Mouse (Mus musculus): Measurements from ENCODE around the gene Gm9639. TPM values are rescaled to one million over a fixed set of nuclear protein-coding genes. Genes with fewer than 3 reads are reported as not detected.
"Not testable (repeated sequence)": the region's sequence is repeated elsewhere in the genome, so short reads cannot be mapped to it uniquely, and the experiment has no call there.

The Gm9639 gene
- not detected for polyA plus RNA-seq (2017; shearing (Covaris generic))

DNA sequence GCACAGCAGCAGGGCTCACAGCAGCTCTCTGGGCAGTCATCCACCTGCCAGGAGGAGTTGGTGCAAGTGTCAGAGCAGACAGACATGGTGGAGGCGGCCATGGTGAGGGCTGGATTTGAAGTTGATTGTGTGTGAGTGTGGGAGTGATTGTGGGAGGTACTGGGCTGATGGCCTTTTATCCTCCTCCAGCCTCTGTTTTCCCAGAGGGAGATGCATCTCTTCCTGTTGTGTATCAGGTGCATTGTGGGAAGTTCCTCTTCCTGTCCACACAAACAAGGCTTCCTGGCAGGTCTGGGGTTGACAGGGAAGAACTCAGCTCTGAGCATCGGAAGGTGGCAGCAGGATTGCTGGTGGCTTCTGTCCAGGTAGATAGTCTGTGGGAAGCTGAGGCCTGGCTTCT is at the start of gene Gm9639:
Gm9639 (minus strand) TSS at position 101 of the 400 bp plus-strand sequence.
- ATAC-seq = no peak

DNA sequence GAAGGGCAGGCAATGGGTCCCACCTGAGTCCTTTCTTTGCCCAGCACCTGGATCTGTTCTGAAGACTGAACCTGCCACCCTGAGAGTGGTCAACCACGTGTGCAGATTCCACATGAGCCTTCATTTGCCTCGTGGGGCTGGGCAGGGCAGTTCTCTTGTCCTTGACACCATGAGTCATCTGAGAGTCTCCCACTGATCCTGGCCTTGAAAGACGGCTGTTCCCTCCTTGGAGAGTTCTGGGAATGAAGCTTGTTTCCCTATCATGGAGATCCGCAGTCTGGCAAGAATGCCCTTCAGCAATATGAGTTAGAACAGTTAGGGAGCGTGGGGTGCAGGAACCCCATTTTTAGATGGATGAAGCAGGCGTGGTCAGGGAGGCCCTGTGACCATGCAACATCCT is 44.1 kb upstream of the Gm9639 start:
- no peak for ATAC-seq

DNA sequence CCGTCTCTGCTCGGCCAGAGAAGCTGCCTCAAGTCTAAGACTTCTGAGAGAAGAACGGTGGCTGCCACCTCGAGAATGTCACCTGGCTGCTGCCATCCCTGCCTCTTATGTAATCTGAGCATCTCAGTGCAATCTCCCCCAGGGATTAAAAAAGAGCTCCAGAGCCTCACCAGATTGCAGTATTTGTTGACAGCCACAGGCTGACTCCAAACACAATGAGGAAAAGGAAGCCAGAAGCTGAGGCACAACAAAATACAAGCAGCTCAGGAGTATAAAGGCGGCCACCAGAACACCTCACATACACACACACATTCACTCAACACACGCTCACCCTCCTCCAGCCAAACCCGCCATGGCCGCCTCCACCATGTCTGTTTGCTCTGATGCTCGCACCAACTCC is 40.8 kb upstream of the Gm9639 start, which contains the start of gene Krtap10-10:
Krtap10-10 (plus strand) TSS at position 301 of the 400 bp plus-strand sequence.
- ATAC-seq = no peak

DNA sequence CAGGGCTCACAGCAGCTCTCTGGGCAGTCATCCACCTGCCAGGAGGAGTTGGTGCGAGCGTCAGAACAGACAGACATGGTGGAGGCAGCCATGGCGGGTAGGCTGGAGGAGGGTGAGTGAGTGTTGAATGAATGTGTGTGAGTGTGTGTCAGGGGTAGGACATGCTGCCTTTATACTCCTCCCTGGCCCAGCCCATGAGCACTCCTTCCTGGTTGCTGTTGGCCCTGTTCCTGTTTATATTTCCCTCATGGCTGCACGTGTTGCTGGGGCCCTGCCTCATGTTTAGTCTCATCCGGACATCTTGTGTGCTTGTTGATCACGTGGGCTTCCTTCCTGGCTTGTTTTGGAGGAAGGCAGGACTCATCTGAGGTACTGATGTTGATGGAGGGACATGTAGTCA is 32.1 kb upstream of the Gm9639 start, which contains the start of gene Krtap10-4:
Krtap10-4 (minus strand) TSS at position 145 of the 400 bp plus-strand sequence.
- ATAC-seq = no peak

DNA sequence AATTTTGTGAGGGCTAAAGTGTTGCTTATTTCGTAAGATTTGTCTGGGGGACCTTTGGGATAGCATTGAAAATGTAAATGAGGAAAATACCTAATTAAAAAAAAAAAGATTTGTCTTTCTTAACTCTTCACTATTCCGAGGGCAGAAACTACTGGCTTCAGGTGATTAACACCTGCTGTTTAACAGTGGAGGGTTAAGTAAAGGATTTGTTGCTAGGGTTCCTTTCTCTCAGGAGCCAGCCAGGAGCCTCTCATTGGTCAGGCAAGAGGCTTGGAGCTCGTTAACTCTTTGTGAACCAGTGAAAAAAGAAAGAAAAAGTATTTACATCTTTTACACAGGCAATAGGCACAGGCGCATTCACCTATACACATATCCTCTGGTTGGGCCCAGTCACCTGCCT is 24.3 kb upstream of the Gm9639 start:
- no peak for ATAC-seq

DNA sequence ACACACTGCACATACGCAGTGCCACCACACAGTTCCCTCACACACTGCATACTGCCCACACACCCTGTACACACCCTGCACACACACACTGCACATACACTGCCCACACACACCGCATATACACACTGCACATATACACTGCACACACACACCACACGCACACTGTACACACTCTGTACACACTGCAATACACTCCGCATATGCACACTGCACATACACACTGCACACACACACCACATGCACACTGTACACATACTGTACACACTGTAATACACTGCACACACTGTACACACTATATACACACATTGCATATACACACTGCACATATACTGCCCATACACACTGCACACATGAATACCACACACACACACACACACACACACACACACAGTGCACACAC is 23.6 kb upstream of the Gm9639 start:
- no peak for ATAC-seq

DNA sequence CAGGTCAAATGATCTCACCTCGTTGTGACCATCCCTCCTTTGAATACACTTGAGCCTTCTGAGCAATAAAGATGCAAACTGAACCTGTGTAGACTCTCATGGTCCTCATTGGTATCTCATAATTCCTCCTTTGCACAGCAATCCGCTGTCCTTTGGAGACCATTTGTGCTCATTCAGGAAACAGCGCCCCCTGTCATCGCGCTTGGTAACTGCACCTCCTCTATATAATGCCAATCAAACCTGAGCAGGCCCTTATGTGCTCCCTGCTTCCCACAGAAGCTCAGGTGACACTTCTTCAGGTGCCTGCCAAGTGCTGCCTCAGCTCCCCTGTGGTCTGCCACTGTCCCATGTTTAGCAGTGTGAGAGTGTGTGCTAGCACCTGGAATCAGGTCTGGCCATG is 20.6 kb upstream of the Gm9639 start:
- no peak for ATAC-seq

DNA sequence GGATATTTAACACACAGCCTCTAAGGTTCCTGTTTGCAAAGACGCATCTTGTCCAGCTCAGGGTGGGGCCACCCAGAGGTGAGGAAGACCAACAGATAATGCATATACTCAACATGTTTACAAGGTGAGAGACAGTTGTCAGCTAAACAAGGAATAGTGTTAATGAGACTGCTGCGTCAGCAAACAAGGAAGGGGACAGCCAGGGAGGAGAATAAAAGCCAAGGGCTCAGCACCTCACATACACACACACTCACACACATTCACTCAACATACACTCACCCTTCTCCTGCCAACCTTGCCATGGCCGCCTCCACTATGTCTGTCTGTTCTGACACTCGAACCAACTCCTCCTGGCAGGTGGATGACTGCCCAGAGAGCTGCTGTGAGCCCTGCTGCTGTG is 19.5 kb upstream of the Gm9639 start, which contains the start of gene Gm2696:
Gm2696 (plus strand) TSS at position 301 of the 400 bp plus-strand sequence.
- no peak for ATAC-seq

DNA sequence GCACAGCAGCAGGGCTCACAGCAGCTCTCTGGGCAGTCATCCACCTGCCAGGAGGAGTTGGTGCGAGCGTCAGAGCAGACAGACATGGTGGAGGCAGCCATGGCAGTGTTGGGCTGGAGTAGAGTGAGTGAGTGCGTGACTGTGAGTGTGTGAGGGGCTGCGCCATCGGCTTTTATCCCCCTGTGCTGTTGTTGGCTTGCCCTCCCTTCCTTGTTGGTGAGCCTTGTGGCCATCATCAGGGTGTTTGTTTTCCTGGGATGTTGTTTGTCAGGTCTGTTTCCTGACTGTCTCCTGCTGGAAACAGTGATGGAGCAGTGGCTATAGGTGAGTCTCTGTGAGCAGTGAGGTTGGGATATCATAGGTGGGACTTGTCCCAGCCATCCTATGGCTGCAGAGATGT is 16.9 kb upstream of the Gm9639 start, which contains the start of gene Gm9507:
Gm9507 (minus strand) TSS at position 101 of the 400 bp plus-strand sequence.
- ATAC-seq = no peak

DNA sequence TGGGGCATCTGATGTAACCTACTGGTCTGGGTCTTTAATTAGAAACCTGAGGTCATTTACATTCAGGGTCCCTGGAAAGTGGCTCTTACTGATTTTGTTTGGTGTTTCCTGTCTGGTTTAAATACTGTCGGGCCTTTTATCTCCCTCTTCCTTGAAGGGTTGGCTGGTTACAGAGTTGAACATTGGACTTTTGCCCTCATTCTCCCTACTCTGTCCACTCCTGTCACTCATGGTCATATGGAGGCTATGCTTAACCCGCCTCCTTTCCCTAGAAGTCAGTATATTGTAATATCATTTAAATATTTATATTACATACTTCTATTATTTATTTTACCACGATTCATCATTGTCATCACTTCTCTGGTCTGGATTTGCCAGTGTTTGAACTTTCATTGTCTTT is 9.2 kb upstream of the Gm9639 start:
- ATAC-seq = no peak

DNA sequence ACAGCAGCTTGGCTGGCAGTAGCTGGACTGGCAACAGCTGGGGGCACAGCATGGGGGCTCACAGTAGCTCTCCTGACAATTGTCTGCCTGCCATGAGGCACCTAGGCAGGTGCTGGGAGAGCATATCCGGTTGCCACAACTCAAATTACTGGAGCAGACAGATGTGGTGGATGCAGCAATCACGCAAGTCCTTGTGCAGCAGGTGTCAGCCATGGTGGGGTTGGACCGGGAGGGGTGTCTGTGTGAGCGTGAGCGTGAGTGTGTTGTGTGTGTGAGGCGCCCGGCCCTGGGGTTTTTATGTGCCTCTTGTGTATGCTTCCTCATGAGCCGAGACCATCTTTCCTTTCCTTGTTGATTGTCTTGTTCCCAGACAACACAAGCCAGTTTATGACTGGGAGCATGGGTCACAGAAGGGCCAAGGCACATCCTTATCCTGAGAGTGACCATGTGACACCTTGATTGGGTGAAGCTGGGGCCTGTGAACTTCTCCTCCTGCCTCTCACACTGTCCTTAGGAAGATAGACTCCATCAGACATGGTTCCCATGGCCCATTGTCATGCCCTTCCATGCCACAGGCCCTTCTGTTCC is 4.1 kb upstream of the Gm9639 start, which contains the start of gene Gm19668:
Gm19668 (minus strand) TSS at position 213 of the 588 bp plus-strand sequence.
- ATAC-seq = no peak

DNA sequence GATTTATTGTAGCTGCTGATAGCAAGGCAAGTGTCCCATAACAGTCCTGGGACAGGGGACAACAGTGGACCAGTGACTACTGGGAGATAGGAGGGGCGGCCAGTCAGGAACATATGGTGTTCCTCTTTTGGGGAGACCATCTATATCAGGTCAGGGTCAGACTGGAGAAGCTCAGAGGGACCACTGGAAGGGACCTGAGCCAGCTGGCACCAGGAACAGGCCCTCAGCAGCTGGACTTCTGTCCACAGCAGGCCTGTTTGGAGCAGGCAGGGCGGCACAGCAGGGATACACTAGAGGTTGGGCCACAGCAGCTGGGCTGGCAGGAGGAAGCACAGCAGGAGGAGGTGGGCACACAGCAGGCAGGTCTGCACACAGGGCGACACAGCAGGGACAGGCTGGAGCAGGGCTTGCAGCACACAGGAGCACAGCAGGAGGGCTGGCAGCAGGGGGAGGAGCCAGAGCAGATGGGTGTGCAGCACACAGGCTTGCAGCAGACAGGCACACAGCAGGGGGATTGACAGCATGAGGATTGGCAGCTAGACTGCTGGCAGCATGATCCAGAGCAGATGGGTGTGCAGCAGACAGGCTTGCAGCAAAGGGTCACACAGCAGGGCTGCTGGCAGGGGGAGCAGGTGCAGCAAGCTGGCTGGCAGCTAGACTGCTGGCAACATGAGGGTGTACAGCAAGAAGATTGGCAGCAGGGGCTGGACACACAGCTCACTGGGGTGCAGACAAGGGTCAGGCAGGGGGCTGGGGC is 3.5 kb upstream of the Gm9639 start:
- ATAC-seq = not testable (repeated sequence)

DNA sequence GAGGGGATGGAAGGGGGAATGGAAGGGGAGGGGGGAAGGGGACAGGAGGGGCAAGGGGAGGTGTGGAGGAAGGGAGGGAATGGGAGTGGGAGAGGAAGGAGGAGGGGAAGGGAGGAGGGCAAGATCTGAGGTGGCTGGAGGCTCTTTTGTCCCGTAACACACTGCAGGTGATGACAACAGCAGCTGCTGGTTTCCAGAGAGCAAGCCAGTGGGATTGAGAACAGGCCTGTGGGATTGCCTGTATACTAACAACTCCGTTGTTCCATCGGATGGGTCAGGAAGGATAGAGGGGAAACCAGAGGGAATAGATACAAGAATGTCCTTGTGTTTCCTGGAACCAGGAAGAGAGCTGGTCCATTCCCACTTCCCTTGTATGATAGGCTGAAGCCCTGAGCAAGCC is 2.8 kb upstream of the Gm9639 start:
- no peak for ATAC-seq

DNA sequence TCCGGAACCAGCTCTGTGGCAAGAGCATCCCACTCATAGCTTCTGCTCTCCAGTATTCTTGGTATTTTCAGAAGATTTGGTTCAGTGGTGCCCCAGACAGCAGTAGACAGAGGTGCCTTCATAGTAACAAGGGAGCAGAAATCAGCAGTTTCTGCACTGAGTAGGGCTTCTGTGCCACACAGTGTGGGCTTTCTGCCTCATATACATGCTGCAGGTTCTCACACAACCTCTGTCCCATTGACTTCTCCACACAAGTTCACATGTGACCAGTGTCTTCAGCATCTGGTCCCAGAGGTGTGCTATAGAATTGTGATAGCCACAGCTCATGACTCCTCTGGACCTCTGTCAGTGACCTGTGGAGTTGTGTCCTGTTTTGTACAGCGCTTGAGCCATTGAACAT is 6.3 kb downstream of the Gm9639 start:
- no peak for ATAC-seq

DNA sequence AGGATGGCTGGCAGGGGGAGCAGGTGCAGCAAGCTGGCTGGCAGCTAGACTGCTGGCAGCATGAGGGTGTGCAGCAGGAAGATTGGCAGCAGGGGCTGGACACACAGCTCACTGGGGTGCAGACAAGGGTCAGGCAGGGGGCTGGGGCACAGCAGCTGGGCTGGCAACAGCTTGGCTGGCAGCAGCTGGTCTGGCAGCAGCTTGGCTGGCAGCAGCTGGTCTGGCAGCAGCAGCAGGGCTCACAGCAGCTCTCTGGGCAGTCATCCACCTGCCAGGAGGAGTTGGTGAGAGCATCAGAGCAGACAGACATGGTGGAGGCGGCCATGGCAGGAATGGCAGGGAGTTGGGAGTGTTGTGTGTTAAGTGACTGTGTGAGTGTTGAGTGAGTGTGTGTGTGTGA is 7.0 kb downstream of the Gm9639 start, which contains the start of gene Gm7137:
Gm7137 (minus strand) TSS at position 325 of the 400 bp plus-strand sequence.
- ATAC-seq = not testable (repeated sequence)

DNA sequence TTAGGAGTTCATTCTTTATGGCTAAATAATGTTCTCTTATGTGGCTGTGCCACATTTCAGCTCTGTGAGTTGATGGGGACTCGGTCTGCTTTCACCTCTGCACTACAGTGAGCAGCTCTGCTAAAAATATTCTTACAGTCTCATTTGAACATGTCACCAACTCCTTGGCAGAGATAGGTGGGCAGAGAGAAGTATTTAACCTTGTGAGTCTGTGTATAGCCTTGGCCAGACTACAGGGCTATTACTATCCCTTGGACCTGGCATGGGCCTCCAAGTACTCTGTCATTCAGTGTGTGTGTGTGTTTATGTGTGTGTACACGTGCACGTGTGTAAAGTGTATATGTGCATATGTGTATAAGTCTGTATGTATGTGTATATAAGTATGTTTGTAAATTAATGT is 11.5 kb downstream of the Gm9639 start:
- not testable (repeated sequence) for ATAC-seq

DNA sequence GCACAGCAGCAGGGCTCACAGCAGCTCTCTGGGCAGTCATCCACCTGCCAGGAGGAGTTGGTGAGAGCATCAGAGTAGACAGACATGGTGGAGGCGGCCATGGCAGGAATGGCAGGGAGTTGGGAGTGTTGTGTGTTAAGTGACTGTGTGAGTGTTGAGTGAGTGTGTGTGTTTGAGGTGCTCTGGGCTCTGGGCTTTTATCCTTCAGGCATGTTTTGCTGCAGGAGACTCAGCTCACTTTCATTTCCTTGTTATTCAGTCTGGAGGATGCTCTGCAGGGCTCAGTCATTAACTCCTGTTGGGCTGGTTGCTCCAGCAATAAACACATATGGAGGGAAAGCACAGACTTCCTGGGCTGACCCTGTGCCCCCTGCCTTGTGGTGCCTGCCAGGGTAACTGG is 12.4 kb downstream of the Gm9639 start, which contains the start of gene Gm3250:
Gm3250 (minus strand) TSS at position 101 of the 400 bp plus-strand sequence.
- not testable (repeated sequence) for ATAC-seq

DNA sequence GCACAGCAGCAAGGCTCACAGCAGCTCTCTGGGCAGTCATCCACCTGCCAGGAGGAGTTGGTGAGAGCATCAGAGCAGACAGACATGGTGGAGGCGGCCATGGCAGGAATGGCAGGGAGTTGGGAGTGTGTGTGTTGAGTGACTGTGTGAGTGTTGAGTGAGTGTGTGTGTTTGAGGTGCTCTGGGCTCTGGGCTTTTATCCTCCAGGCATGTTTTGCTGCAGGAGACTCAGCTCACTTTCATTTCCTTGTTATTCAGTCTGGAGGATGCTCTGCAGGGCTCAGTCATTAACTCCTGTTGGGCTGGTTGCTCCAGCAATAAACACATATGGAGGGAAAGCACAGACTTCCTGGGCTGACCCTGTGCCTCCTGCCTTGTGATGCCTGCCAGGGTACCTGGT is 18.0 kb downstream of the Gm9639 start, which contains the start of gene Gm7138:
Gm7138 (minus strand) TSS at position 101 of the 400 bp plus-strand sequence.
- not testable (repeated sequence) for ATAC-seq

DNA sequence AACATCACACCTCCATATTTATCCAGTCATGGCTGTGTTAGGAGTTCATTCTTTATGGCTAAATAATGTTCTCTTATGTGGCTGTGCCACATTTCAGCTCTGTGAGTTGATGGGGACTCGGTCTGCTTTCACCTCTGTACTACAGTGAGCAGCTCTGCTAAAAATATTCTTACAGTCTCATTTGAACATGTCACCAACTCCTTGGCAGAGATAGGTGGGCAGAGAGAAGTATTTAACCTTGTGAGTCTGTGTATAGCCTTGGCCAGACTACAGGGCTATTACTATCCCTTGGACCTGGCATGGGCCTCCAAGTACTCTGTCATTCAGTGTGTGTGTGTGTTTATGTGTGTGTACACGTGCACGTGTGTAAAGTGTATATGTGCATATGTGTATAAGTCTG is 22.7 kb downstream of the Gm9639 start:
- not testable (repeated sequence) for ATAC-seq

DNA sequence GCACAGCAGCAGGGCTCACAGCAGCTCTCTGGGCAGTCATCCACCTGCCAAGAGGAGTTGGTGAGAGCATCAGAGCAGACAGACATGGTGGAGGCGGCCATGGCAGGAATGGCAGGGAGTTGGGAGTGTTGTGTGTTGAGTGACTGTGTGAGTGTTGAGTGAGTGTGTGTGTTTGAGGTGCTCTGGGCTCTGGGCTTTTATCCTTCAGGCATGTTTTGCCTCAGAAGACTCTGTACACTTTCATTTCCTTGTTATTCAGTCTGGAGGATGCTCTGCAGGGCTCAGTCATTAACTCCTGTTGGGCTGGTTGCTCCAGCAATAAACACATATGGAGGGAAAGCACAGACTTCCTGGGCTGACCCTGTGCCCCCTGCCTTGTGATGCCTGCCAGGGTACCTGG is 23.7 kb downstream of the Gm9639 start, which contains the start of gene Gm3238:
Gm3238 (minus strand) TSS at position 101 of the 400 bp plus-strand sequence.
- not testable (repeated sequence) for ATAC-seq

DNA sequence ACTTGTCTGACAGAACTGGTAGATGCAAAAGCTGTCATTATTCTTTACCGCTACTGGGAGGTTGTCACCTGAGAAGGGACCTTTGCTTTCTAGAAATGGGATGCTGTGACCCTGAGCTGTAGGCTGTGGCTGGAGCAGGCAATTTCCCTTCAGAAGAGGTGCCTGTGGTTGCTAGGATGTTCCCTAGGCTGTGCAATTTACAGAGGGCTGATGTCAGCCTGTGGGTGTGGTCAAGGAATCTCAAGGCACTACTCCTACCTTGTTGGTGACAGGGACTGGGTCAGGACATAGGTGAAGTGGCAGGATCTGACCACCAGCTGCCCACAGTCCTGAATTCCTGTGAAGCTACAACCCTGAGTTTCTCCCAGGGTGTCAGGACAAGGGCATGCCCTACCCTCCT is 25.1 kb downstream of the Gm9639 start:
- ATAC-seq = no peak

DNA sequence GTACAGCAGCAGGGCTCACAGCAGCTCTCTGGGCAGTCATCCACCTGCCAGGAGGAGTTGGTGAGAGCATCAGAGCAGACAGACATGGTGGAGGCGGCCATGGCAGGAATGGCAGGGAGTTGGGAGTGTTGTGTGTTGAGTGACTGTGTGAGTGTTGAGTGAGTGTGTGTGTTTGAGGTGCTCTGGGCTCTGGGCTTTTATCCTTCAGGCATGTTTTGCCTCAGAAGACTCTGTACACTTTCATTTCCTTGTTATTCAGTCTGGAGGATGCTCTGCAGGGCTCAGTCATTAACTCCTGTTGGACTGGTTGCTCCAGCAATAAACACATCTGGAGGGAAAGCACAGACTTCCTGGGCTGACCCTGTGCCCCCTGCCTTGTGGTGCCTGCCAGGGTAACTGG is 35.3 kb downstream of the Gm9639 start, which contains the start of gene Gm3233:
Gm3233 (minus strand) TSS at position 101 of the 400 bp plus-strand sequence.
- not testable (repeated sequence) for ATAC-seq

DNA sequence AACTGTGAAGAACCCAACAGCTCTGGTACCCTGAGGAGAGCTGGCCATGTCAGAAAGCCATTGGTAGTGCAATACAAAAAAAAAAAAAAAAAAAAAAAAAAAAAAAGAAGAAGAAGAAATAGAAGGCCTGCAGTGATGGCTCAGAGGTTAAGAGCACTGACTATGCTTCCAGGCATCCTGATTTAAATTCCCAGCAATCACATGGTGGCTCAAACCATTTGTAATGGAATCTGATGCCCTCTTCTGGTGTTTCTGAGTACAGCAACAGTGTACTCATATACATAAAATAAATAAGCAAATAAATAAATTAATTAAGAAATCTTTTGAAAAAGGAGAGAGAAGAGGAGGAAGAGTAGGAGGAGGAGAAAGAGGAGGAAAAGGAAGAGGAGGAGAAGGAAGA is 41.4 kb downstream of the Gm9639 start:
- ATAC-seq = no peak

Measured in activated CD4-positive, CD25-positive, alpha-beta regulatory T cell, adult 4 months (primary cell).